Mouse (Mus musculus) heart, postnatal 36 days (tissue): ENCODE measurements around the gene Tmem106b. TPM values are rescaled to one million over a fixed set of nuclear protein-coding genes. Genes with fewer than 3 reads are reported as not detected.
A peak's percentile ranks its signal among the peaks of the same experiment; 100 is the strongest.

Experiments
- DNase-seq, 2 experiments: peaks; one replicate each; pipeline ENCODE4 v3.0.0; 2021 to 2022
- intact Hi-C: fragments of 180-260 bp; cut with DNase I; formaldehyde crosslinking; loops from one replicate; pipeline ENCODE4 v1.15.1; 2025
- total RNA-seq, 2 experiments: library from RNA; stranded (reverse); gene quantifications; 2 replicates each; pipeline ENCODE4 v1.2.3; 2021

Tmem106b gene
- 100 to 1,000 TPM; 169 to 172 TPM for total RNA-seq

- intact Hi-C loops: no loop called here
- peak; percentile 96 for DNase-seq
These were observed at the start of gene Tmem106b for GRCm38 (mm10) chr6:13069302-13070146. Gene Tmem106b, plus strand, starts transcription at chr6:13069759.

- DNase-seq: no peak
- intact Hi-C loops: no loop called here
These were observed 48.1 kb upstream of the Tmem106b start for GRCm38 (mm10) chr6:13021245-13022100.

GRCm38 (mm10) chr6:13030558-13030957 lies 39.0 kb upstream of the Tmem106b start:
- DNase-seq: no peak
- intact Hi-C loops: loop anchor here (2.0 kb wide), 1 partner anchor 680 kb away; no protein-coding TSS in a partner anchor

- intact Hi-C loops: loop anchor here (2.0 kb wide), 1 partner anchor 680 kb away; no protein-coding TSS in a partner anchor
- peak in 1 of 2 experiments; percentile 2 for DNase-seq
These were observed 38.6 kb upstream of the Tmem106b start for GRCm38 (mm10) chr6:13030961-13031360.

GRCm38 (mm10) chr6:13052408-13053200 lies 17.0 kb upstream of the Tmem106b start:
- DNase-seq: no peak
- intact Hi-C loops: no loop called here

GRCm38 (mm10) chr6:13061276-13062039 lies 8.1 kb upstream of the Tmem106b start:
- intact Hi-C loops: no loop called here
- DNase-seq: no peak

GRCm38 (mm10) chr6:13062063-13062462 lies 7.5 kb upstream of the Tmem106b start:
- DNase-seq: no peak
- intact Hi-C loops: no loop called here

GRCm38 (mm10) chr6:13062691-13063255 lies 6.8 kb upstream of the Tmem106b start:
- intact Hi-C loops: no loop called here
- DNase-seq: no peak

GRCm38 (mm10) chr6:13070147-13070425 lies 527 bp downstream of the Tmem106b start:
- no peak for DNase-seq
- intact Hi-C loops: no loop called here

- intact Hi-C loops: no loop called here
- peak; percentile 31 to 55 for DNase-seq
These were observed 926 bp downstream of the Tmem106b start for GRCm38 (mm10) chr6:13070485-13070884.

GRCm38 (mm10) chr6:13073036-13073435 lies 3.5 kb downstream of the Tmem106b start:
- intact Hi-C loops: no loop called here

GRCm38 (mm10) chr6:13073876-13074275 lies 4.3 kb downstream of the Tmem106b start:
- DNase-seq: no peak
- intact Hi-C loops: no loop called here

More at GRCm38 (mm10) chr6:13073036-13073435, 3.5 kb downstream of the Tmem106b start:
- no peak for DNase-seq

GRCm38 (mm10) chr6:13082881-13083280 lies 13.3 kb downstream of the Tmem106b start:
- intact Hi-C loops: no loop called here
- no peak for DNase-seq

GRCm38 (mm10) chr6:13096656-13097435 lies 27.3 kb downstream of the Tmem106b start:
- intact Hi-C loops: no loop called here
- no peak for DNase-seq

GRCm38 (mm10) chr6:13100137-13100536 lies 30.6 kb downstream of the Tmem106b start:
- DNase-seq: no peak

GRCm38 (mm10) chr6:13108662-13109061 lies 39.1 kb downstream of the Tmem106b start:
- intact Hi-C loops: no loop called here

More at GRCm38 (mm10) chr6:13100137-13100536, 30.6 kb downstream of the Tmem106b start:
- intact Hi-C loops: no loop called here

GRCm38 (mm10) chr6:13137255-13137654 lies 67.7 kb downstream of the Tmem106b start:
- intact Hi-C loops: no loop called here
- no peak for DNase-seq

More at GRCm38 (mm10) chr6:13108662-13109061, 39.1 kb downstream of the Tmem106b start:
- DNase-seq: no peak
